Mouse (Mus musculus) limb, embryonic 14.5 days (tissue): ENCODE data around the gene Apoa5. TPM values are rescaled to one million over a fixed set of nuclear protein-coding genes. Genes with fewer than 3 reads are reported as not detected.

ENCODE experiments used
- ATAC-seq: fragments of 200-750 bp; cut with Nextera tagmentation; 2 replicates; pipeline ENCODE4 v1.8.0; 2017; ENCODE audit warnings: low read depth, moderate number of reproducible peaks, moderate TSS enrichment; ENCODE audit not compliant: low FRiP score
- DNase-seq: peaks from one replicate; pipeline ENCODE4 v3.0.0-alpha.2; 2015; ENCODE audit warnings: low spot score
- H3K27ac ChIP-seq: fragments of 300-500 bp; sonication (generic); replicated peaks from 2 replicates; pipeline ENCODE4 v1.5.1; 2014; ENCODE audit warnings: low read depth, mild to moderate bottlenecking, low read length, moderate library complexity, mixed read lengths
- H3K27me3 ChIP-seq: fragments of 300-500 bp; sonication (generic); 2 replicates; pipeline ENCODE4 v1.6.1; 2014; ENCODE audit warnings: low read length, mixed read lengths; ENCODE audit not compliant: control insufficient read depth, insufficient read depth
- H3K36me3 ChIP-seq: fragments of 300-500 bp; sonication (generic); 2 replicates; pipeline ENCODE4 v1.6.1; 2014; ENCODE audit warnings: mild to moderate bottlenecking, low read length, moderate library complexity, mixed read lengths; ENCODE audit not compliant: control insufficient read depth, insufficient read depth
- H3K4me1 ChIP-seq: fragments of 300-500 bp; sonication (generic); 2 replicates; pipeline ENCODE4 v1.6.1; 2014; ENCODE audit warnings: antibody characterized with exemption, low read length, mixed read lengths; ENCODE audit not compliant: control insufficient read depth, insufficient read depth
- H3K4me2 ChIP-seq: fragments of 300-500 bp; sonication (generic); replicated peaks from 2 replicates; pipeline ENCODE4 v1.6.1; 2014; ENCODE audit warnings: low read depth, mild to moderate bottlenecking, low read length, moderate library complexity; ENCODE audit not compliant: severe bottlenecking
- H3K4me3 ChIP-seq: fragments of 300-500 bp; sonication (generic); replicated peaks from 2 replicates; pipeline ENCODE4 v1.5.1; 2014; ENCODE audit warnings: low read length
- H3K9ac ChIP-seq: fragments of 300-500 bp; sonication (generic); 2 replicates; pipeline ENCODE4 v1.6.1; 2014; ENCODE audit warnings: mild to moderate bottlenecking, low read depth, low read length, moderate library complexity; ENCODE audit not compliant: severe bottlenecking
- H3K9me3 ChIP-seq: fragments of 300-500 bp; sonication (generic); 2 replicates; pipeline ENCODE4 v1.6.1; 2016; ENCODE audit warnings: low read length; ENCODE audit not compliant: control insufficient read depth
- POLR2A ChIP-seq: fragments of 200-500 bp; IDR thresholded peaks from 2 replicates; pipeline ENCODE4 v1.8.0; 2012; ENCODE audit warnings: inconsistent platforms, mild to moderate bottlenecking, moderate library complexity, borderline replicate concordance; ENCODE audit not compliant: insufficient read depth, insufficient read length; ENCODE audit errors: extremely low read depth
- WGBS: fragments of 180-500 bp; shearing (Covaris S2); extraction: QIAGEN DNeasy Blood & Tissue Kit; methylation state at CpG from one replicate; pipeline ENCODE4 v1.1.7; 2014; 5-methylcytosine and 5-hydroxymethylcytosine counted together
- polyA plus RNA-seq, 2 experiments: library from polyadenylated mRNA; depleted of rRNA in 1 of 2; stranded (reverse) in 1 of 2; unstranded in 1 of 2; fragments of >200 nt; fragmentation: Nextera tagmentation in 1 of 2; extraction: Ambion mirVana in 1 of 2; gene quantifications; 2 replicates each; pipeline versions ENCODE4 v1.2.1 to v1.2.3; 2012 to 2014

The Apoa5 gene
- polyA plus RNA-seq, 2 experiments = not detected

DNA sequence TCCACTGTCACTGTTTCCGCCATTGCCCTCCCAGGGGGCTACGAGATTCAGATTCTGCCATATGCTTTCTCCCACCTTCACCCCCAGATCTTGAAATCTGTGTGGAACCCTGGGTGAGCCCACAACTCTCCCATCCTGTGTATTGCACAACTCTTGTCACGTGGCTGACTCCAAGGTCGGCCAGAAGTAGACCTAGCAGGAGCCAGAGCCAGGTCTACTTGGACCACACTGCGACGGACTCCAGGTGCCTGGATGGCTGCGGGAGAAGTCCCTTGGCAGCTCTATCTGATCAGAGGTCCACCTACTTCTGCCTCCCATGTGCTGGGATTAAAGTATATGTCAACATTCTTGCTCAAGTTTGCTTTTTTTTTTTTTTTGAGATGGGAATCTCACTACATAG, 7.3 kb upstream of the Apoa5 start:
- Histone ChIP-seq H3K9me3 (no peaks in the 10 kb centered on the region), H3K4me3 (no peak overlapping the region), H3K27me3 (no peaks in the 10 kb centered on the region), H3K27ac (no peak overlapping the region), H3K4me2 (no peak overlapping the region), H3K4me1 (no peaks in the 10 kb centered on the region), H3K9ac (no peak overlapping the region), H3K36me3 (no peaks in the 10 kb centered on the region)
- TF ChIP-seq POLR2A = no peak
- DNase-seq (no peak), ATAC-seq (no peak)
- WGBS = 86% methylated on average over 7 of the region's 7 CpGs

DNA sequence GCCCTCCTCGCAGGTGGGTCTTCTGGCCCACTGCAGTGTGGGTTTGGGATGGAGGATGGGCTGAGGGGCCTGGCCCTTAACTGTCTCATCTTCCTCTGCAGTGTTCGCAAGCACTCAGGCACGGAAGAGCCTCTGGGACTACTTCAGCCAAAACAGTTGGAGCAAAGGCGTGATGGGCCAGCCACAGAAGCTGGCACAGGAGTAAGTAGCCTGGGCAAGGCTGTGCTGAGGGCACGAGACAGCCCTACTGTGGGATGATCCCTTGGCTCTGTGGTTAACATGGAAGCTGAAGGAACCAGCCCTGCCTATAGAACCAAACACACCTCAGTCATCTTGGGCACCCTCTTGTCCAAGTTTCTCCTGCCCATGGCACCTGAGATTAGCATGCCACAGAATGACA, 692 bp downstream of the Apoa5 start:
- H3K9me3 ChIP-seq = no peaks in the 10 kb centered on the region
- no peak overlapping the region for H3K4me3 ChIP-seq
- H3K27me3 ChIP-seq = no peaks in the 10 kb centered on the region
- no peak for ATAC-seq
- H3K4me2 ChIP-seq = no peak overlapping the region
- DNase-seq = no peak
- H3K4me1 ChIP-seq = peaks cover 5% of the 10 kb centered on the region; the same call in 1 of the 2 replicates
- no peak overlapping the region for H3K27ac ChIP-seq
- no peak for TF ChIP-seq POLR2A
- no peaks in the 10 kb centered on the region for H3K36me3 ChIP-seq
- WGBS = 89% methylated on average over 5 of the region's 5 CpGs
- H3K9ac ChIP-seq = no peak overlapping the region

DNA sequence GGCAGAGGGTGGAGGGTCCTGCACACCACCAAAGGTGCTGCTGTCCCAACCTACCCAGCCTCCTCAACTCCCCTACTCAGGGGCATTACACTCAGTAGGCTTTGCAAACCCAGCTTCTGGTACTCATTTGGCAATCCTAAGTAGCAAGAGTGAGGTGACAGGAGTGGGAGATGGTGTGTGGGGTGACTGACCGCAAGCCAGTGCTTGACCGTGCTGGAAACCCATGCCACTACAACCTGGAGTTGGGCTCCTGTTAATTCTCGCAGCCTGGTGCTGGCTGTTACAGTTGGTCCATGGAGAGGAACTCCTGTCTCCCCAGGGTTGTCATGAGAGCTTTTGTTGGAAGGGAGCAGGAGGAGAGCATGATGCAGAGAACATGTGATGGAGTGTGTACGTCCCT, 2.3 kb downstream of the Apoa5 start:
- H3K4me2 ChIP-seq = no peak overlapping the region
- H3K4me1 ChIP-seq = peaks cover 5% of the 10 kb centered on the region; the same call in 1 of the 2 replicates
- no peak overlapping the region for H3K9ac ChIP-seq
- no peak overlapping the region for H3K4me3 ChIP-seq
- no peaks in the 10 kb centered on the region for H3K9me3 ChIP-seq
- H3K27me3 ChIP-seq = no peaks in the 10 kb centered on the region
- 93% methylated on average over 4 of the region's 4 CpGs for WGBS
- TF ChIP-seq POLR2A = no peak
- H3K36me3 ChIP-seq = peaks cover 14% of the 10 kb centered on the region
- ATAC-seq = no peak
- no peak for DNase-seq
- no peak overlapping the region for H3K27ac ChIP-seq

DNA sequence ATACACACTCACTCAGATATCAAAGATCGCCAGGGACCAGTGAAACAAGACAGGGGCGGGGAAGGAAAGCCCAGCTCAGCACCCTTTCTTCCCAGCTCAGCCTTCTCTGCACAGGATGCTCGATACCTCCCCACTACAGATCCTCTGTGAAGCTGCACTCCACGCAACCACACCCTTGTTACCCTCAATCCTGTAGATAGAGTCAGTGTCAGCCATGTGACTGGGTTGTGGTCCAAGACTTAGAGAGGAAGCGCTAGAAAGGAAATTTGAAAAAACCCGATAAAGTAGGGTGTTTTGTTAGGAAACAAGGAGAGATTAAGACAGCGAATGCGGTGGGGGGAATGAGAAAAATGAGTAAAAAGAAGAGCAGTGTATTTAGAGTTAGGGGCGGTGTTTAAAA, 3.6 kb downstream of the Apoa5 start:
- Histone ChIP-seq H3K36me3 (peaks cover 26% of the 10 kb centered on the region), H3K9ac (no peak overlapping the region), H3K9me3 (no peaks in the 10 kb centered on the region), H3K4me3 (0 out of 2 replicates have a peak overlapping the region, but pooled peaks have one; percentile 82), H3K4me1 (peaks cover 5% of the 10 kb centered on the region; the same call in 1 of the 2 replicates), H3K27me3 (no peaks in the 10 kb centered on the region), H3K27ac (no peak overlapping the region), H3K4me2 (no peak overlapping the region)
- DNase-seq = no peak
- 88% methylated on average over 9 of the region's 9 CpGs for WGBS
- ATAC-seq = no peak
- no peak for TF ChIP-seq POLR2A

DNA sequence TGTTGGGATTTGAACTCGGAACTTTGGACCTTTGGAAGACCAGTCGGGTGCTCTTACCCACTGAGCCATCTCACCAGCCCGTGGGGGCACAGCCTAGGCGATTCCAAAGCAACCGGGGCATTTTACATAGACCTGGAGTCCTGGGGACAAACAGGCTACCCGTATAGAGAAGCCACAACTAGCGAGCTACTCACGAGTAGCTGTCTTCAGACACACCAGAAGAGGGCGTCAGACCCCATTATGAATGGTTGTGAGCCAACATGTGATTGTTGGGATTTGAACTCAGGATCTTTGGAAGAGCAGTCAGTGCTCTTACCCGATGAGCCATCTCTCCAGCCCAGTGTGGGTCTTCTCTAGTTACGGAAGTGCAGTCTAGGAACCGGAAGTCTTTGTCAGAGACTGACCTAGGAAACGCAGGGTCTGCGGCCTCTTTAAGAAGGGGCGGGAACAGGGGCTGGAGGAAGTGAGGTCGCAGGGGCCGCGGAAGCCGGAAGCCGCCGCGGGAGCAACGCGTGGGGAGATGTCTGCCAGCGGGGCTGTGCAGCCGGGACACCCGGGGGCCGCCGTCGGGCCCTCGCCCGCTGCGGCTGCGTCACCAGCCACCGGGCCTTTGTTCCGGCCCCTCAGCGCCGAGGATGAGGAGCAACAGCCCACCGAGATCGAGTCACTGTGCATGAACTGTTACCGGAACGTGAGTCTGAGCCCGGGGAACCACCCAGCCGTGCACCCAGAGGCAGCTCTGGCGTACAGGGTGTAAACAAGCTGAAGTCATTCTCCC, 4.4 kb downstream of the Apoa5 start, which contains the start of gene Zpr1:
Gene Zpr1 (plus strand): TSS at position 388 of the 778 bp plus-strand sequence.
- H3K4me1 ChIP-seq = peaks cover 5% of the 10 kb centered on the region; the same call in 1 of the 2 replicates
- no peaks in the 10 kb centered on the region for H3K27me3 ChIP-seq
- WGBS = 8% methylated on average over 40 of the region's 45 CpGs
- peak within 1 kb of the TSS; percentile 73 for H3K9ac ChIP-seq
- no peak for TF ChIP-seq POLR2A
- peak; percentile 94 for ATAC-seq
- H3K4me3 ChIP-seq = peak within 1 kb of the TSS; percentile 82
- H3K4me2 ChIP-seq = peak within 1 kb of the TSS; percentile 75
- no peaks in the 10 kb centered on the region for H3K9me3 ChIP-seq
- peak within 1 kb of the TSS; percentile 58; the same call in 1 of the 2 replicates for H3K27ac ChIP-seq
- peak; percentile 90 for DNase-seq
- H3K36me3 ChIP-seq = peaks cover 34% of the 10 kb centered on the region
